10 mouse cellular contexts compared by ENCODE assay signal in genomic region chr5:75283841-75284240, GRCm38 (mm10).
"Had no signal": no experiment of that assay in that cellular context is flagged by ENCODE, and none has a peak within 500 bp of the region (broad histone marks: within the 10 kb centered on the region; RNA-seq: fewer than 3 reads in every experiment).

No protein-coding gene starts in this region.

- ATAC-seq: intestine, embryonic 15.5 days; liver, embryonic 12.5 days had no signal

- DNase-seq: kidney, adult 18-20 months; kidney, postnatal 10 days; lung, embryonic 14.5 days; lung, postnatal 10 days; lung, postnatal 4 days; midbrain, embryonic 14.5 days; thymus, adult 2 months; thymus, postnatal 36 days had no signal
